ENCODE assay signal across 40 mouse cellular contexts in the genomic region with DNA sequence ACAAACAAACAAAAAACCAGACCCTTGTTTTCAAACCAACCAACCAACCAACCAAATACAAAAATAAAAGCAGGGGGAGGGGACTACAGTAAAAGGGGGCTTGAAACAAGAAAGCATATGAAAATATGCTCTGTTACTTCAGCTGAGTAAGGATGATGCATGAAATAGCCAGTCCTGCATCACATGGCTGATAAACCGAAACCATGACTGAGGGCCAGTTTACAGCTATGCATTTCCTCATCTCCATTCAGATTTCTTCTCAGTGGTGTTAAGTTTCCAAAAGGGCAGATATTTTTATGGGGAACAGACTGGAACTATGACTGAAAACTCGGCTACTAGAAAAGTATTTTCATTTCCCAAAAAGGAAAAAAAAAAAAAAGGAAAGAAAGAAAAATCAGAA. TPM values are rescaled to one million over a fixed set of nuclear protein-coding genes. Genes with fewer than 3 reads are reported as not detected.
"Had no signal": no experiment of that assay in that cellular context is flagged by ENCODE, and none has a peak within 500 bp of the region (broad histone marks: within the 10 kb centered on the region; RNA-seq: fewer than 3 reads in every experiment).

No protein-coding gene starts in this region.

- H3K27ac ChIP-seq: limb, embryonic 10.5 days; limb, embryonic 12.5 days; limb, embryonic 13.5 days; limb, embryonic 15.5 days; liver, embryonic 12.5 days; liver, embryonic 13.5 days; liver, embryonic 14.5 days; liver, embryonic 15.5 days; lung, embryonic 15.5 days; macrophage; midbrain, embryonic 10.5 days; midbrain, embryonic 12.5 days; midbrain, embryonic 13.5 days; neural tube, embryonic 12.5 days had no signal

- H3K9me3 ChIP-seq: limb, embryonic 10.5 days; limb, embryonic 12.5 days; limb, embryonic 13.5 days; limb, embryonic 15.5 days; liver, embryonic 12.5 days; liver, embryonic 13.5 days; liver, embryonic 15.5 days; lung, embryonic 15.5 days; megakaryocyte, embryonic 14.5 days; midbrain, embryonic 10.5 days; midbrain, embryonic 12.5 days; midbrain, embryonic 13.5 days; neural tube, embryonic 12.5 days had no signal

- H3K9ac ChIP-seq: limb, embryonic 12.5 days; limb, embryonic 13.5 days; limb, embryonic 15.5 days; liver, embryonic 12.5 days; liver, embryonic 13.5 days; liver, embryonic 14.5 days; liver, embryonic 15.5 days; liver, postnatal 0 days; lung, embryonic 14.5 days; lung, embryonic 15.5 days; midbrain, embryonic 12.5 days; midbrain, embryonic 13.5 days; neural tube, embryonic 12.5 days had no signal

- H3K27me3 ChIP-seq: limb, embryonic 12.5 days; limb, embryonic 13.5 days; limb, embryonic 15.5 days; liver, embryonic 12.5 days; liver, embryonic 13.5 days; liver, embryonic 15.5 days; lung, embryonic 15.5 days; megakaryocyte, embryonic 14.5 days; midbrain, embryonic 12.5 days; midbrain, embryonic 13.5 days; neural tube, embryonic 12.5 days had no signal

- H3K4me1 ChIP-seq: limb, embryonic 10.5 days; limb, embryonic 12.5 days; limb, embryonic 13.5 days; limb, embryonic 15.5 days; liver, embryonic 12.5 days; liver, embryonic 13.5 days; liver, embryonic 15.5 days; lung, embryonic 15.5 days; midbrain, embryonic 13.5 days had no signal

- H3K36me3 ChIP-seq: midbrain, embryonic 10.5 days; midbrain, embryonic 12.5 days; neural tube, embryonic 12.5 days had no signal

- H3K4me3 ChIP-seq: limb, embryonic 10.5 days; limb, embryonic 12.5 days; limb, embryonic 13.5 days; limb, embryonic 15.5 days; liver, embryonic 12.5 days; liver, embryonic 13.5 days; liver, embryonic 15.5 days; lung, embryonic 15.5 days; megakaryocyte, embryonic 14.5 days; midbrain, embryonic 10.5 days; midbrain, embryonic 12.5 days; midbrain, embryonic 13.5 days; myocyte; neural tube, embryonic 12.5 days had no signal

- H3K4me2 ChIP-seq: limb, embryonic 12.5 days; limb, embryonic 13.5 days; limb, embryonic 15.5 days; liver, embryonic 11.5 days; liver, embryonic 12.5 days; liver, embryonic 13.5 days; liver, embryonic 15.5 days; lung, embryonic 14.5 days; lung, embryonic 15.5 days; midbrain, embryonic 12.5 days; midbrain, embryonic 13.5 days; neural tube, embryonic 12.5 days had no signal

- ATAC-seq: liver, embryonic 12.5 days; liver, postnatal 0 days; lung, postnatal 0 days; midbrain, embryonic 13.5 days; midbrain, embryonic 16.5 days had no signal

- DNase-seq: left cerebral cortex, postnatal 4 days; liver; liver, embryonic 13.5 days; liver, postnatal 0 days; lung, adult 18-20 months; lung, adult 2 months; lung, embryonic 14.5 days; lung, postnatal 10 days; lung, postnatal 14 days; lung, postnatal 36 days; lung, postnatal 4 days; midbrain, embryonic 14.5 days had no signal

RNA-seq across cellular contexts. Expression of a gene that starts 39.8 kb away (rescaled TPM):
- total RNA-seq: left cerebral cortex, adult 8-10 months; left cerebral cortex, postnatal 10 days; left cerebral cortex, postnatal 14 days; left cerebral cortex, postnatal 25 days; left cerebral cortex, postnatal 36 days; left cerebral cortex, postnatal 4 days; liver, adult 2 months; megakaryocyte-erythroid progenitor cell, adult 5-6 weeks; midbrain, postnatal 0 days; monocyte, adult 5-6 weeks had no signal
- polyA plus RNA-seq: liver, adult 2 months; liver, embryonic 12.5 days; liver, embryonic 13.5 days; lung, adult 2 months; macrophage; midbrain, embryonic 10.5 days; midbrain, embryonic 12.5 days; neural tube, embryonic 11.5 days had no signal
